Mouse (Mus musculus): Measurements from ENCODE around the gene Ikzf3. TPM values are rescaled to one million over a fixed set of nuclear protein-coding genes. Genes with fewer than 3 reads are reported as not detected.

The Ikzf3 gene
- polyA plus RNA-seq, 1 experiment = 10.1 TPM

DNA sequence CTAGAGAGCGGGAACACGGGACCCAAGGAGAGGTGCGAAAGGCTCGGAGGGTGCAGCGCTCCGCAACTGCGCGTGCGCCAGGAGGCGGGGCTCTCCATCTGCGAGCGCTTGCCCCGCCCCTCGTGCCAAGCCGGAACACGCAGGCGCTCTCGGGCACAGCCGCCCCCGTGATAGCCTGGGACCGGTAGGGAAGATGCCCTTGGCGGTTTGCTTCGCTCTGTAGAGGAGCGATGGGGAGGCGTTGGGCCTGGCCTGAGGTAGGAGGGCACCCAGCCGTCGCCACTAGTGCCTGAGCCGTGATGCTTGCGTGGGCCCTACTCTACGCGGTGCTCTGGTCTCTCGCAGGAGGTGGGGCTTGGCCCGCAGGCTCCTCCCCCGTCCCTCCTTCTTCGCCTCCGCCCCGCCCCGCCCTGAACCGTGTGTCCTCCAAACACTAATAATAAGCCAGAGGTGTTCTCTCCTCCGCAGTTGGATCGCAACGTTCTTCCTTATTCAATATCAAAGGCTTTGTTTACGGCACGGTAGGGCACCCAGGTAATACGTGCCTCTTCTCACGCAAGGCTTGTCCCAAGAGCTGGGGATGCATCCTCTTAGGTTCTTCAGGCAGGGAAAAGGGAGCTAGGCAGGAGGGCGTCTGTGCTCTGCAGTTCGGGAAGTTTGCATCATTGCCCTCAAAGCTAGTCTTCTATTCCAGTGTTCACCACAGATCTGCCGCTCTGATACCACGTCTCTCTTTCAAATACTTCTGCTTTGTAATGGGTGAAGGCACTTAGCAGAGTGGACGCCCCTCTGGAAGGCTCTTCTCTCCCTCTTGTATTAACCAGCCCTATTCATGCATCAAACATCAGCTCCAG is 5.4 kb upstream of the Ikzf3 start, which contains the start of gene Zpbp2:
Gene Zpbp2, plus strand, starts transcription at position 123 of the 854 bp plus-strand sequence.
- under 1% methylated on average over 51 of the region's 51 CpGs for WGBS
- peak; percentile 88 for DNase-seq
- TF ChIP-seq POLR2A (IDR thresholded peaks at IDR 0.05; ENCODE audit: borderline replicate concordance, extremely low read depth, low read depth, low read length) = peak; percentile 9; the same call in 1 of the 2 replicates
- no peak for TF ChIP-seq CTCF (IDR thresholded peaks at IDR 0.05; ENCODE audit: insufficient read depth, low read length)
- peaks cover 3% of the 10 kb centered on the region; the same call in 1 of the 2 replicates for H3K4me1 ChIP-seq (ENCODE audit: control insufficient read depth, insufficient read depth, low read length)
- peak within 1 kb of the TSS; percentile 79 for H3K4me3 ChIP-seq (replicated peaks; ENCODE audit: extremely low read depth, low read depth, low read length)

DNA sequence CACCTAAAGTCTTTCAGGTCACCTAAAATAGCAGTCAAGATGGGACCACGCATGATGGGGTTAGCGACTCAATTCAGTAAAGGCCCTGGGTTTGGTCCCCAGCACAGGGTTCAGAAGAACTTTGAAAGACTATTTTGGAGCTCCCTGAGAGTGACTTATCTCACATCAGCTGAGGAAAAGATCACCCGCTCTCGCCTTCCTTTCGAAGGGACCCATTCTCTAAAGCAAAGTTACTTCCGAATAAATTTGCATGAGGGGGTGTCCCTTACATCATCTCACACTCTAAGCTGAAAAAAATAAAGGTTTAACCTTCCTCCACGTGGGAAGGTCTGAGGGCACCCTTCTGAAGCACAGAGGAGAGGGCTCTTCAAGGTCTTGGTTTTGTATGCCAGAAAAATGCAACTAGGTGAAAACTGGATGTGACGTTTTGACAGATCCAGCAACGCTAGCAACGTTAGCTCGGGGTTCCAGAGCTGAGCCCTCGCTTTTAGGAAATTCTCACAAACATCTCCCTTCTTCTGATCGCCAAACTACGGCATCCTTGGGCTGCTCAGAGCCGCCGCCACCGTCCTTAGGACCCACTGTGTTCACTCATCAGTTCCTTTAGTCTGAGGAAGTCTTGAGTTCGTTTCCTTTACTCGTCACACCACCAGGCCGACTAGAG is 4.6 kb upstream of the Ikzf3 start:
- Histone ChIP-seq H3K4me1 (ENCODE audit: control insufficient read depth, insufficient read depth, low read length) (peaks cover 3% of the 10 kb centered on the region; the same call in 1 of the 2 replicates), H3K4me3 (replicated peaks; ENCODE audit: extremely low read depth, low read depth, low read length) (peak overlapping the region; percentile 79)
- no peak for DNase-seq
- TF ChIP-seq POLR2A (IDR thresholded peaks at IDR 0.05; ENCODE audit: borderline replicate concordance, extremely low read depth, low read depth, low read length) (no peak; the same call in 1 of the 2 replicates), CTCF (IDR thresholded peaks at IDR 0.05; ENCODE audit: insufficient read depth, low read length) (no peak)
- WGBS = 14% methylated on average over 20 of the region's 20 CpGs

DNA sequence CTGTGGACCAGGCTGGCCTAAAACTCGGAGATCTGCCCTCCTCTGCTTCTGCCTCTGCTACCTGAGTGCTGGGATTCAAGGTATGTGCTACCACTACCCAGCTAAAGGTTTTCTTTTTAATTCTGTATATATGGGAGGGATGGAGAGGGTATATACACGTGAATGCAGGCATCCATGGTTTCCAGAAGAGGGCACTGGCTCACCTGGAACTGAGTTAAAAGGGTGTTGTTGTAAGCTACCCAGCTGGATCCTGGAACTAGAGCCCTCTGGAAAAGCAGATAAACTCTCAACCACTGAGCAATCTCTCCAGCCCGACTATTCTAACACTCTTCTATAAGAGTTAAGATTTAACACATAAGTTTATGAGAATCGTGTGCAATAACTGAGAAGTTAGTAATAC is 3.5 kb upstream of the Ikzf3 start:
- no peak for TF ChIP-seq CTCF (IDR thresholded peaks at IDR 0.05; ENCODE audit: insufficient read depth, low read length)
- TF ChIP-seq POLR2A (IDR thresholded peaks at IDR 0.05; ENCODE audit: borderline replicate concordance, extremely low read depth, low read depth, low read length) = no peak
- no peak for DNase-seq
- Histone ChIP-seq H3K4me1 (ENCODE audit: control insufficient read depth, insufficient read depth, low read length) (peaks cover 3% of the 10 kb centered on the region; the same call in 1 of the 2 replicates), H3K4me3 (replicated peaks; ENCODE audit: extremely low read depth, low read depth, low read length) (no peak overlapping the region)
- 61% methylated on average over 4 of the region's 4 CpGs for WGBS

DNA sequence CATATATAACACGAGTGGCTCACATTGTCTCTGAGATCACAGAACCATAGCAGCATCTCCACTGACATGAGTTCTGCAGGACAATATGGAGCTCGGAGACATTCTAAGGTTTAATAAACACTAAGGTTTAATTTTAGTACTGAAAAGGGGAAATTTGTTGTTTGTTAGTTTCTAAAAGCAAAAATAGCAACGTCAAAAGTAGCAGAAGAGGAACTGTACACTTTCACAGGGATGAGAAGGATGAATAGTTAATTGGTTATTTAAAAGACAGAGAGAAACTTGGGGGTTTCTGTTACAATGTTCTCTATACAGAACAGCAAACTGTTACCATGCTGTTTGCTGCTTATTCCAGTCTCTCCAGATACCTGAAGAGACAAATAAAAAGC is 1.5 kb upstream of the Ikzf3 start:
- no peak for TF ChIP-seq CTCF (IDR thresholded peaks at IDR 0.05; ENCODE audit: insufficient read depth, low read length)
- TF ChIP-seq POLR2A (IDR thresholded peaks at IDR 0.05; ENCODE audit: borderline replicate concordance, extremely low read depth, low read depth, low read length) = no peak
- no peak overlapping the region for H3K4me3 ChIP-seq (replicated peaks; ENCODE audit: extremely low read depth, low read depth, low read length)
- H3K4me1 ChIP-seq (ENCODE audit: control insufficient read depth, insufficient read depth, low read length) = peaks cover 3% of the 10 kb centered on the region; the same call in 1 of the 2 replicates
- 44% methylated on average over 3 of the region's 3 CpGs for WGBS
- DNase-seq = no peak

DNA sequence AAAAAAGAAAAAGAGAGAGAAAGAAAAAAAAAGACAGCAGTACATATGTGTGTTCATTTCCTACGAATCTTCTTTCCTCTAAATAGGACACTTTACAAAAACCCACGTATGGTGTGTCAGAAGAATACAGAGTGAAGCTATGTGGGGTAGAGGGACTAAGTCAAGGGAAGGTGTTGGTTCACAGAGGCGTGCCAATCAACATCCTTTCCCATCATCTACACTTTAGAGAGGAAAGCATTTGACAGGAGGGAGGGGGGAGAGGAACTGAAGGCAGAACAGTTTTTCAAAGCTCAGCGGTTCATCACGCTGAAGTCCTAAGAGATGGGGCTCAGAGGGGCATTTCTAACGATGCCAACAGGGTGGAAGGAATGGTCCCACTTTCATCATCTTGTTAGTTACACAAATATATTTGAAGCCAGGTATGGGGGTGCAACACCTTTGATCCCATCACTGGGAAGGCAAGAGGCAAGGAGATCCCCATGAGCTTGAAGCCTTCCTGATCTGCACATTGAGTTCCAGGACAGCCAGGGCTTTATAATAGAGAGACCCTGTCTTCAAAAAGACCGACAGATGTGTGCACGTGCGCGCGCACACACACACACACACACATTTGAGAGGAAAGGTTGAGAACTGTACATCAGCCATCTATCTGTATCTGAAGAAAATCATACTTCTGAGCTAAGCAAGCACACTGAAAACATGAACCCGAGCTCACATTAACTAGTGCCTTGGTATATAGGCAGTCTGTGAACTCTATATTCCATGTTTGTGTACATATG is 887 bp upstream of the Ikzf3 start:
- TF ChIP-seq POLR2A (IDR thresholded peaks at IDR 0.05; ENCODE audit: borderline replicate concordance, extremely low read depth, low read depth, low read length) = no peak
- TF ChIP-seq CTCF (IDR thresholded peaks at IDR 0.05; ENCODE audit: insufficient read depth, low read length) = no peak
- H3K4me1 ChIP-seq (ENCODE audit: control insufficient read depth, insufficient read depth, low read length) = peaks cover 3% of the 10 kb centered on the region; the same call in 1 of the 2 replicates
- WGBS = 39% methylated on average over 12 of the region's 12 CpGs
- no peak for DNase-seq
- H3K4me3 ChIP-seq (replicated peaks; ENCODE audit: extremely low read depth, low read depth, low read length) = no peak overlapping the region

DNA sequence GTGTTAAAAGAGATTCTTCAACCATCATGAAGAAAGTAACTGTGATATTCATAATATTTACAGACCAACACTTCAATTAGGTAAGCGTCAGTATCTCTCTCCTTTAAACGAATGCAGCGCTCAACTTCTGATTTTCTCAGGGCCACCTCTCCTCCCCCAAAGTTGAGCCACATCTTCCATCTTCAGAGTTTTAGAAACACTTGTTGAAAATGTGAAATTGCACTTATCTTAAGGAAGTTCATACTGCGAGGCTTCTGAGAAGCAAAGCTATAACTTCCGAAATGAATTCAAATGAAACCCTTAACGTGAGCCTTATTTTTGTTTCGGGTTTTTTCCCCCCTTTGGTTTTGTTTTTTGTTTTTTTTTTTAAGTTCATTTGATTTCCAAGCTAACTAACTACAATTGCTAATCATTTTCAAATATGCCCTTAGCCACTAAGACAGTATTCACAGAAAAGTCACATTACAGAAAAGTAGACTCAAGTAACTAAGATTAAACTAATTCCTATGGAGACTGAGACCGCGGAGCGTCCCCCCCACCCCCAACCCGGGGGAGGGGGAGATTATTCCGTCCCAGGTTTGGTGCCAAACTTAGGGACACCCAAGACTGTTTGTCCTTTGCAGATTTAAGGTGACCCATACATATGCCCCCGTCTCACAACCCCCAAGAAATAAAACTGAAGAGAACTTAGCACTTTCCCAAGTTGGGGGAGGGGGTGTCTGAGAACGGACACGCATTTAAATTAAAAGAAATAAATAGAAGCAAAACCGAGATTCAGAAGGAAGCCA is 747 bp downstream of the Ikzf3 start:
- H3K4me3 ChIP-seq (replicated peaks; ENCODE audit: extremely low read depth, low read depth, low read length) = peak overlapping the region; percentile 3
- TF ChIP-seq POLR2A (IDR thresholded peaks at IDR 0.05; ENCODE audit: borderline replicate concordance, extremely low read depth, low read depth, low read length) (no peak), CTCF (IDR thresholded peaks at IDR 0.05; ENCODE audit: insufficient read depth, low read length) (no peak)
- H3K4me1 ChIP-seq (ENCODE audit: control insufficient read depth, insufficient read depth, low read length) = no peaks in the 10 kb centered on the region
- DNase-seq = no peak
- WGBS = 5% methylated on average over 16 of the region's 16 CpGs

DNA sequence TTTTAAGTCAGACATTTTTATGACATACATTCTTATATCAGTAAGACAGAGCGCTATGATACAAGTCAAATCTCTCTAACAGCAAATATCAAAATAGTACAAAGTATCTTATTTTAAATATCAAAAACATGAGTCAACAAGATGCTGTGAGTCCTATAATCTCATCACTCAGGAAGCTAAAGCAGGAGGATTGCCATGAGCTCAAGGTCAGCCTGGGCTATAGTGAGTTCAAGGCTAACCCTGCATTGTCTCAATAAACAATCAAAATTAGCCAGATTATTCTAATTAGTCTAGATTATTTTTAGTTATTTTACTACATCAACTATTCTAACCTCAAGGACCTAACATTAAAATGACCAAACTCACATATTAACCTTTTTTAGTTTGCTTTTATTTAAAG is 2.4 kb downstream of the Ikzf3 start:
- Histone ChIP-seq H3K4me3 (replicated peaks; ENCODE audit: extremely low read depth, low read depth, low read length) (no peak overlapping the region), H3K4me1 (ENCODE audit: control insufficient read depth, insufficient read depth, low read length) (no peaks in the 10 kb centered on the region)
- TF ChIP-seq POLR2A (IDR thresholded peaks at IDR 0.05; ENCODE audit: borderline replicate concordance, extremely low read depth, low read depth, low read length) (no peak), CTCF (IDR thresholded peaks at IDR 0.05; ENCODE audit: insufficient read depth, low read length) (no peak)
- no peak for DNase-seq
- 90% methylated on average over 1 of the region's 1 CpGs for WGBS

DNA sequence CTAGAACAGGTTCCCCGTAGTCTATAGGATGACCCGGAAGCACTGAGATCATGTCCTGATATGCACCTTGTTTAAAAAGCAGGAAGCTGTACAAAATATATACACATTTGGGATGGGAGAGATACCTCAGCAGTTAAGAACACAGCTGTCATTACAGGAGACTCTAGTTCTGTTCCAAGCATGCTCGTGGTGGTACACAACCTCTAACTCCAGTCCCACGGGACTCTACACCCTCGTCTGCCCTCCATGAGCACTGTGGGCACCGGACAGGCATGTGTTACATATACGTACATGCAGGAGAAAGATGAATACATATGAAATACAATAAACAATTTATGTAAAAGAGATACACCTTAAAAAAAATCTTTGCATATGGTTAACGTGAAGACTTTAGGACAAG is 3.3 kb downstream of the Ikzf3 start:
- no peaks in the 10 kb centered on the region for H3K4me1 ChIP-seq (ENCODE audit: control insufficient read depth, insufficient read depth, low read length)
- H3K4me3 ChIP-seq (replicated peaks; ENCODE audit: extremely low read depth, low read depth, low read length) = no peak overlapping the region
- no peak for TF ChIP-seq POLR2A (IDR thresholded peaks at IDR 0.05; ENCODE audit: borderline replicate concordance, extremely low read depth, low read depth, low read length)
- TF ChIP-seq CTCF (IDR thresholded peaks at IDR 0.05; ENCODE audit: insufficient read depth, low read length) = no peak
- 66% methylated on average over 8 of the region's 8 CpGs for WGBS
- DNase-seq = no peak

Data from lung, adult 2 months (tissue).